Mouse (Mus musculus): ENCODE measurements around the gene Fbll1. TPM values are rescaled to one million over a fixed set of nuclear protein-coding genes. Genes with fewer than 3 reads are reported as not detected.

Gene Fbll1
- polyA plus RNA-seq, 1 experiment from 2014 or later, result not detected

DNA sequence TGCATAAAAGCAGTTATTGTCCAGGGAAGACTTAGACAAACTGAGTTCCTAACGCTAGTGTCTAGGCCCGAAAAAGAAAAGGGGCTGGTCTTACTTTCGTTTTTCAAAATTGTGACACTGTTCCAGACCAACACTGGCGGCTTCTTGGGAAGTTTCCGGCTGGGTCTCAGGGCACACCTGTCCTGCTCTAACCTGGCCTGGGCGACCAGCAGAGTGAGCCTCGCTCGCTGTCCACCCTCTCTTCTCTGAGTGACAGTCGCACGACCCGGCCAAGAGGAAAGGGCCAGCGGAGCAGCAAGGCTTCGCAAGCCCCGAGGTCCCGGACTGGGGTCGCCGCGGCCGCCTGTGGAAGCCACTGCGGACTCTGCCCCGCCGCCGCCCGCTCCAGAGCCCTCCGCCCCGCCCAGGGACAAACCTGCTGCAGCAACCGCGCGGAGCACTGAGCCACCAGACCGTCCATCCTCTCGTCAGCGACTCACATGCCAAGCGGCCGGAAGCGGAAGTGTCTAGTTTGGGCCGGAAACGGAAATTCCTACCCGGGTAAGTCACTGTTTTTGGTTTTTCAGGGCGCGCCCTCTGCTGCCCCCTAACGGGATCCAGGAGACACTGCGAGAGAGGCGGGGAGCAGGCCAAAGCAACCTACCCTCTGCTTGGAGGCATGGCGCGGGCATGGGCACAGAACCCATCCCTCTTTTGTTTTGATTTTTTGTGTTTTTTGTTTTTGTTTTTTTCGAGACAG is 35.5 kb upstream of the Fbll1 start, which contains the start of gene Rars:
Rars (minus strand) TSS at position 485 of the 739 bp plus-strand sequence.
- Histone ChIP-seq H3K4me3 (ENCODE audit: low read depth, low read length) (peak within 1 kb of the TSS; percentile 91), H3K9me3 (replicated peaks; ENCODE audit: control insufficient read depth, low read length) (no peaks in the 10 kb centered on the region), H3K27ac (ENCODE audit: low read length) (peak within 1 kb of the TSS; percentile 73), H3K4me1 (ENCODE audit: control insufficient read depth, low read depth, low read length) (peaks cover 20% of the 10 kb centered on the region), H3K36me3 (ENCODE audit: control insufficient read depth, insufficient read depth) (peaks cover 16% of the 10 kb centered on the region), H3K27me3 (ENCODE audit: control insufficient read depth, insufficient read depth, low read depth, low read length) (no peaks in the 10 kb centered on the region), H3K9ac (ENCODE audit: low read depth, low read length) (peak within 1 kb of the TSS; percentile 82), H3K4me2 (ENCODE audit: low read depth, low read length) (peak within 1 kb of the TSS; percentile 74)
- ATAC-seq (ENCODE audit: low read depth), result peak; percentile 84
- 1% methylated on average over 46 of the region's 46 CpGs for WGBS (ENCODE audit: insufficient replicate concordance)

DNA sequence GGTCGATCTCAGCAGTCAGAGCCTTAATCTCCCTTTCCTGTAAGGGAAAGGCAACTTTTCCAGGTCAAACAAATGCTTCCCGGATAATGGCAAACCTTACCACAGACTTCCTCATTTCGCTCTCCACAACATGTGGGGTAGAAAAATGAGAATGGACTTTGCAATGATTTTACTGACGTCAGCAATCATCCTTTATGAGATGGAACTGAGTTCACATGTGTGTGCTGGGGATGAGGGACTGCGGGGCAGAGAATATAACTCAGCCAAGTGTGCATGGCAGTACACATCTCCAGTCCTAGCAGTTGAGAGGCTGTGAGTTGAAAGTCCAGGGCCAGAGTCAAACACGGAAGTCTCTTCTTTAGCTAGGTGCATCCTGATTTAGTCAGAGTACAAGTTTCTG is 34.6 kb upstream of the Fbll1 start:
- Histone ChIP-seq H3K27ac (ENCODE audit: low read length) (no peak overlapping the region), H3K4me1 (ENCODE audit: control insufficient read depth, low read depth, low read length) (peaks cover 17% of the 10 kb centered on the region)

DNA sequence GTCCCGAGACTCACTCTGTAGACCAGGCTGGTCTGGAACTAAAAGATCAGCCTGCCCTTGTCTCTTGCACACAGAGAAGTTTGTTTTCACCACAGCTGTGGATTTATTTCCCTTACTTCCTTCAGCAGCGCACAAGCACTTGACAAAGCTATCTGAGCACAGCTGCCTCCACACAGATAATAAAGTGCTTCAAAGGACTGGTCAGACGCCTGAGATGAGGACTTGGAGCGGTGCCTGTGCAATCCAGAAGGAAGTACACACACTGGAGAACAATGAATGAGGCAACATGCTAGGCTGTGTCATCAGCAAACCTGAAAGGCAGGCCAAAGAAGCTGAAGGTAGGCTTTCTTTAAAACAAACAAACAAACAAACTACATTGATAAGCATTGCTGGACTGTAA is 33.5 kb upstream of the Fbll1 start:
- H3K36me3 ChIP-seq (ENCODE audit: control insufficient read depth, insufficient read depth), result peaks cover 30% of the 10 kb centered on the region
- ATAC-seq (ENCODE audit: low read depth), result no peak
- no peak overlapping the region for H3K27ac ChIP-seq (ENCODE audit: low read length)

More for the DNA sequence above, 34.6 kb upstream of the Fbll1 start:
- peak overlapping the region; percentile 82 for H3K9ac ChIP-seq (ENCODE audit: low read depth, low read length)
- H3K9me3 ChIP-seq (replicated peaks; ENCODE audit: control insufficient read depth, low read length), result no peaks in the 10 kb centered on the region
- peaks cover 23% of the 10 kb centered on the region for H3K36me3 ChIP-seq (ENCODE audit: control insufficient read depth, insufficient read depth)
- no peaks in the 10 kb centered on the region for H3K27me3 ChIP-seq (ENCODE audit: control insufficient read depth, insufficient read depth, low read depth, low read length)
- H3K4me3 ChIP-seq (ENCODE audit: low read depth, low read length), result peak overlapping the region; percentile 91
- ATAC-seq (ENCODE audit: low read depth), result no peak
- peak overlapping the region; percentile 74 for H3K4me2 ChIP-seq (ENCODE audit: low read depth, low read length)
- WGBS (ENCODE audit: insufficient replicate concordance), result 32% methylated on average over 6 of the region's 6 CpGs

DNA sequence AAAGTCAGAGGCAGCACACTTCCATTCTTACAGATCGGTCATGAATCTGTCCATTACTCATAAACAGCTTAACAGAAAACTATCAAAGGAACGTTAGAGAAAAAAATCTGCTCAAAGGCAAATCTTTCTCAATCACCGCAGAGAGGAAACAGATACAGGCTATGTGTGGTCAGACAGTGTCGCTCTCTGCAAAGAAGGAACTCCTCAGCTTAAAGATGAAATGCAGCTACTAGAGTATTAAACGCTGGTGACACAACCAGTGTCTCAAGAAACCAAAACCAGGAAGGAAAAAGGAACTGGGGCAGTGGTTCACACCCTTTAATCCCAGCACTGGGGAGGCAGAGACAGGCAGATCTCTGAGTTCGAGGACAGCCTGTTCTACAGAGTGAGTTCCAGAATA is 29.0 kb upstream of the Fbll1 start:
- Histone ChIP-seq H3K27ac (ENCODE audit: low read length) (no peak overlapping the region), H3K4me1 (ENCODE audit: control insufficient read depth, low read depth, low read length) (peaks cover 5% of the 10 kb centered on the region; the same call in 1 of the 2 replicates), H3K4me2 (ENCODE audit: low read depth, low read length) (no peak overlapping the region), H3K9ac (ENCODE audit: low read depth, low read length) (no peak overlapping the region), H3K27me3 (ENCODE audit: control insufficient read depth, insufficient read depth, low read depth, low read length) (no peaks in the 10 kb centered on the region), H3K36me3 (ENCODE audit: control insufficient read depth, insufficient read depth) (peaks cover 52% of the 10 kb centered on the region), H3K4me3 (ENCODE audit: low read depth, low read length) (no peak overlapping the region), H3K9me3 (replicated peaks; ENCODE audit: control insufficient read depth, low read length) (no peaks in the 10 kb centered on the region)
- ATAC-seq (ENCODE audit: low read depth), result no peak
- 67% methylated on average over 6 of the region's 6 CpGs for WGBS (ENCODE audit: insufficient replicate concordance)

More for the DNA sequence above, 33.5 kb upstream of the Fbll1 start:
- Histone ChIP-seq H3K4me1 (ENCODE audit: control insufficient read depth, low read depth, low read length) (peaks cover 13% of the 10 kb centered on the region), H3K4me2 (ENCODE audit: low read depth, low read length) (no peak overlapping the region), H3K4me3 (ENCODE audit: low read depth, low read length) (no peak overlapping the region), H3K9ac (ENCODE audit: low read depth, low read length) (no peak overlapping the region), H3K9me3 (replicated peaks; ENCODE audit: control insufficient read depth, low read length) (no peaks in the 10 kb centered on the region), H3K27me3 (ENCODE audit: control insufficient read depth, insufficient read depth, low read depth, low read length) (no peaks in the 10 kb centered on the region)
- WGBS (ENCODE audit: insufficient replicate concordance), result 53% methylated on average over 4 of the region's 4 CpGs

DNA sequence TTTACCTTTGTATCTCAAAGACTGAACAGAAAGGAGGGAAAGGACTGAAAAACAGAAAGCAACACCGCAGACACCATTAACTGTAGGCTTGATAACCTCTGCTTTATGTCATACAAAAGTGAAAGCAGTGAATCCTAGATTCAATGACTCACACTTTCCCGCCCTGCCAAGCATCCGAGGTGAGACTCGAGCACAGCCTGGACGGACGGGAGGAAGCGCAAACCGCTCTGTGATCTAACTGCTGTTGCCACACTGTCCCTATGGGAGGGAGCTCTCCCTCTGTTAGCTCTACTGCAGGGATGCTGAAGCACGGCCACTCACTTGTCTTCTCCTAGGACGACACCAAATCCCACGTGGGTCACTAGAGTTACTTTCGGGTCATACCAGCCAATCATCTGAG is 17.6 kb upstream of the Fbll1 start:
- WGBS (ENCODE audit: insufficient replicate concordance), result 82% methylated on average over 12 of the region's 12 CpGs
- no peak overlapping the region for H3K27ac ChIP-seq (ENCODE audit: low read length)
- no peaks in the 10 kb centered on the region for H3K4me1 ChIP-seq (ENCODE audit: control insufficient read depth, low read depth, low read length)
- H3K9me3 ChIP-seq (replicated peaks; ENCODE audit: control insufficient read depth, low read length), result no peaks in the 10 kb centered on the region
- H3K27me3 ChIP-seq (ENCODE audit: control insufficient read depth, insufficient read depth, low read depth, low read length), result no peaks in the 10 kb centered on the region
- no peak for ATAC-seq (ENCODE audit: low read depth)
- H3K36me3 ChIP-seq (ENCODE audit: control insufficient read depth, insufficient read depth), result peaks cover 44% of the 10 kb centered on the region
- no peak overlapping the region for H3K4me2 ChIP-seq (ENCODE audit: low read depth, low read length)
- H3K4me3 ChIP-seq (ENCODE audit: low read depth, low read length), result no peak overlapping the region
- no peak overlapping the region for H3K9ac ChIP-seq (ENCODE audit: low read depth, low read length)

- Histone ChIP-seq H3K9ac (ENCODE audit: low read depth, low read length) (no peak overlapping the region), H3K4me2 (ENCODE audit: low read depth, low read length) (no peak overlapping the region), H3K27me3 (ENCODE audit: control insufficient read depth, insufficient read depth, low read depth, low read length) (no peaks in the 10 kb centered on the region), H3K9me3 (replicated peaks; ENCODE audit: control insufficient read depth, low read length) (no peaks in the 10 kb centered on the region), H3K4me3 (ENCODE audit: low read depth, low read length) (no peak overlapping the region), H3K4me1 (ENCODE audit: control insufficient read depth, low read depth, low read length) (no peaks in the 10 kb centered on the region), H3K27ac (ENCODE audit: low read length) (no peak overlapping the region), H3K36me3 (ENCODE audit: control insufficient read depth, insufficient read depth) (peaks cover 50% of the 10 kb centered on the region)
- WGBS (ENCODE audit: insufficient replicate concordance), result 81% methylated on average over 10 of the region's 10 CpGs
- ATAC-seq (ENCODE audit: low read depth), result no peak
These were observed 12.8 kb upstream of the Fbll1 start for GRCm38 (mm10) chr11:35811458-35811857.

DNA sequence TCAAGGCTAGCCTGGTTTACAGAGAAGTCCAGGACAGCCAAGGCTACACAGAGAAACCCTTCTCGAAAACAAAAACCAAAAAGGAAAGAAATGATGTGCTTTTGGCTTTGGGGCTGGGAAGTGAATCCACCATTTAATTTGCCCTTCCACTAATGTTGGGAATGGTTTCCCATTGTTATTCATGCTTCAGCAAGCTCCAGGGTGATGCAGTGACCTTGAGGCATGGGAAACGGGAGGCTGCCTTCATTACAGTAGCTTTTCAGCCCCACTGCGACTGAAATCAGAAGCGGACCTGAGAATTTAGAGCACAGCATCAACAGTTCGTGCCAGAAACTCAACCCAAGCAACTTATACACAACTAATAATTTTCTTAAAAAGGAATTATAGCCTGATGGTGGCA is 2.6 kb upstream of the Fbll1 start:
- ATAC-seq (ENCODE audit: low read depth), result no peak
- Histone ChIP-seq H3K9ac (ENCODE audit: low read depth, low read length) (no peak overlapping the region), H3K36me3 (ENCODE audit: control insufficient read depth, insufficient read depth) (no peaks in the 10 kb centered on the region), H3K4me1 (ENCODE audit: control insufficient read depth, low read depth, low read length) (no peaks in the 10 kb centered on the region; the same call in 1 of the 2 replicates), H3K9me3 (replicated peaks; ENCODE audit: control insufficient read depth, low read length) (no peaks in the 10 kb centered on the region), H3K4me3 (ENCODE audit: low read depth, low read length) (no peak overlapping the region), H3K27ac (ENCODE audit: low read length) (no peak overlapping the region), H3K4me2 (ENCODE audit: low read depth, low read length) (no peak overlapping the region), H3K27me3 (ENCODE audit: control insufficient read depth, insufficient read depth, low read depth, low read length) (peaks cover 37% of the 10 kb centered on the region)
- WGBS (ENCODE audit: insufficient replicate concordance), result 59% methylated on average over 5 of the region's 5 CpGs

DNA sequence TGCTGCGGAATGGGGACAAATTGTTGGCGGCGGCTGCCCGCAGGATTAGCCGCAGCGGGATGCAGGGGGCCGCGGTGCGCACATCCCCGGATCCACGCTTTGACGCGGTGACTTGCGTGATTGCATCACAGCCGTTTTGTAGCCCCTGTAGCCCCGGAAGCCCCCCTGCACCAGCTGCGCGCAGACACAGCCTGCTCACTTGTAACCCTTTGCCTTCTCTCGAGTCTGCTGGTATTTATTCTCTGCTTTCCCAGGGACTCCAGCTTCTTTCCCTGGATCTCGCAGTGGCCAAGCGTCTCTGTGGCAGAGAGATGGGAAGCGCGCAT is 226 bp downstream of the Fbll1 start:
- Histone ChIP-seq H3K27ac (ENCODE audit: low read length) (no peak overlapping the region), H3K9me3 (replicated peaks; ENCODE audit: control insufficient read depth, low read length) (no peaks in the 10 kb centered on the region), H3K4me3 (ENCODE audit: low read depth, low read length) (no peak overlapping the region), H3K9ac (ENCODE audit: low read depth, low read length) (no peak overlapping the region), H3K27me3 (ENCODE audit: control insufficient read depth, insufficient read depth, low read depth, low read length) (peaks cover 50% of the 10 kb centered on the region), H3K4me1 (ENCODE audit: control insufficient read depth, low read depth, low read length) (no peaks in the 10 kb centered on the region; the same call in 1 of the 2 replicates), H3K36me3 (ENCODE audit: control insufficient read depth, insufficient read depth) (no peaks in the 10 kb centered on the region), H3K4me2 (ENCODE audit: low read depth, low read length) (no peak overlapping the region)
- ATAC-seq (ENCODE audit: low read depth), result no peak
- WGBS (ENCODE audit: insufficient replicate concordance), result 5% methylated on average over 23 of the region's 23 CpGs

DNA sequence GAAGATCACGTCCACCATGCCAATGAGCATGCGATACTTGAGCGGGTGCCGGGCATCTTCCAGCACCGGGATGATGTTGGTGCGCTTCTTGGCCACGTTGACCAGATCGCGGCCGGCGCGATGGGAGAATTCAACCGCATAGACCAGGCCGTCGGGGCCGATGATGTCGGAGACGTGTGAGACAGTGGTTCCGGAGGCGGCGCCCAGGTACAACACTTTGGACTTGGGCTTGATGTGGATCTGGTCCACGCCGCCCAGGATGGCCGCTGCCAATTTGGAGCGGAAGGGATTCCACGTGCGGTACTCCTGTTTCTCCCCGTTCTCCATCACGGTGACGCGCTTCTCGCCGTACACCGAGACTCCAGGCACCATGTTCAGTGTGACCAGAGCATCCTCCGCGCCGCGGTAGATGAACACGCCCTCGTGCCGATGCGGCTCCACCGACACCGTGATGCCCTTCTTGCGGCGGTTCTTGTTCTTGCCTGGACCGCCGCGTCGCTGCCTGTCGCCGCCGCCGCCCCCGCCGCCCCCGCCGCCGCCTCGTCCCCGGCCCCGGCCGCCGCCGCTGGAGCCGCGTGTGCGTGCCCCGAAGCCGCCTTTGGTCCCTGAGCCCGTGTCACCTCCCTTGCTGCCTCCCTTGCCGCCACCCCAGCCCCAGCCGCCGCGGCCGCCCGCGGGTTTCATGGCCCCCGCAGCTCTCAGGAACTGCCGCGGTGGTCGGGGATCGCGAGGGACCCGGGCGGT is 761 bp downstream of the Fbll1 start:
- Histone ChIP-seq H3K9ac (ENCODE audit: low read depth, low read length) (no peak overlapping the region), H3K27ac (ENCODE audit: low read length) (no peak overlapping the region), H3K4me3 (ENCODE audit: low read depth, low read length) (no peak overlapping the region), H3K36me3 (ENCODE audit: control insufficient read depth, insufficient read depth) (no peaks in the 10 kb centered on the region), H3K4me2 (ENCODE audit: low read depth, low read length) (no peak overlapping the region), H3K4me1 (ENCODE audit: control insufficient read depth, low read depth, low read length) (no peaks in the 10 kb centered on the region; the same call in 1 of the 2 replicates), H3K27me3 (ENCODE audit: control insufficient read depth, insufficient read depth, low read depth, low read length) (peaks cover 50% of the 10 kb centered on the region), H3K9me3 (replicated peaks; ENCODE audit: control insufficient read depth, low read length) (no peaks in the 10 kb centered on the region)
- ATAC-seq (ENCODE audit: low read depth), result no peak
- 4% methylated on average over 81 of the region's 86 CpGs for WGBS (ENCODE audit: insufficient replicate concordance)

Data from liver, embryonic 16.5 days (tissue).